Mouse (Mus musculus) embryonic fibroblast, embryonic 13.5 days (primary cell): ENCODE measurements around the gene Bcl2l12. TPM values are rescaled to one million over a fixed set of nuclear protein-coding genes. Genes with fewer than 3 reads are reported as not detected.

ENCODE experiments used
- H3K27ac ChIP-seq: 2 replicates; pipeline ENCODE4 v1.5.1; 2012; ENCODE audit warnings: low read length, control low read depth, inconsistent platforms; ENCODE audit not compliant: insufficient read depth
- H3K4me1 ChIP-seq: 2 replicates; pipeline ENCODE4 v1.6.1; 2011; ENCODE audit warnings: low read length; ENCODE audit not compliant: control insufficient read depth, insufficient read depth
- H3K4me3 ChIP-seq: 2 replicates; pipeline ENCODE4 v1.5.1; 2011; ENCODE audit warnings: mild to moderate bottlenecking, control low read depth, low read length; ENCODE audit not compliant: insufficient read depth
- CTCF ChIP-seq: IDR thresholded peaks from 2 replicates; pipeline ENCODE4 v1.5.1; 2011; ENCODE audit warnings: mild to moderate bottlenecking, control low read depth, low read length, moderate library complexity, borderline replicate concordance; ENCODE audit not compliant: insufficient read depth
- POLR2A ChIP-seq: IDR thresholded peaks from 2 replicates; pipeline ENCODE4 v1.6.1; 2011; ENCODE audit warnings: low read depth, mild to moderate bottlenecking, control low read depth, low read length, moderate library complexity
- polyA plus RNA-seq: library from polyadenylated mRNA; stranded (reverse); fragments of >200 nt; gene quantifications from 2 replicates; pipeline ENCODE4 v1.2.4, GENCODE M21; 2011; ENCODE audit warnings: low read depth; ENCODE audit not compliant: missing spikeins, insufficient read length

The Bcl2l12 gene
- polyA plus RNA-seq = 31.8 and 37.1 TPM in 2 replicates

DNA sequence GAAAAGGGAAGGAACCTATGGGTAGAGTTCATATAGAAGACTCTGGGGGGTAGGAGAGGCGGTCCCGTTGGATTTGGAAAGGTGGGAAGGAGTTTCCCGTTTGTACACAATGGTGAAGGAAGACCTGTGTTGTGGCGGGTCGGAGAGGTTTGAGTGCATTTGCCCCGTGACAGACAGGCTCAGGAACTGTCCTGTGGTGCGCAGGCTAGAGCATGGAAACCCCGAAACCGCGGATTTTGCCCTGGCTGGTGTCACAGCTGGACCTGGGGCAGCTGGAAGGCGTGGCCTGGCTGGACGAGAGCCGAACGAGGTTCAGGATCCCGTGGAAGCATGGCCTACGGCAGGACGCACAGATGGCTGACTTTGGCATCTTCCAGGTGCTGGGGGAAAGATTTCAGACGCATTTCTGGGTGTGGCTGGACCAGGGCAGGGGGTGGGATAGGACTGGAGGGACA, at the start of gene Bcl2l12:
Gene Bcl2l12 (minus strand): TSS at position 212 of the 455 bp plus-strand sequence.
- peaks cover 3% of the 10 kb centered on the region; the same call in 1 of the 2 replicates for H3K4me1 ChIP-seq
- peak within 1 kb of the TSS; percentile 81 for H3K27ac ChIP-seq
- peak within 1 kb of the TSS; percentile 81 for H3K4me3 ChIP-seq
- TF ChIP-seq POLR2A (peak; percentile 53), CTCF (no peak)

DNA sequence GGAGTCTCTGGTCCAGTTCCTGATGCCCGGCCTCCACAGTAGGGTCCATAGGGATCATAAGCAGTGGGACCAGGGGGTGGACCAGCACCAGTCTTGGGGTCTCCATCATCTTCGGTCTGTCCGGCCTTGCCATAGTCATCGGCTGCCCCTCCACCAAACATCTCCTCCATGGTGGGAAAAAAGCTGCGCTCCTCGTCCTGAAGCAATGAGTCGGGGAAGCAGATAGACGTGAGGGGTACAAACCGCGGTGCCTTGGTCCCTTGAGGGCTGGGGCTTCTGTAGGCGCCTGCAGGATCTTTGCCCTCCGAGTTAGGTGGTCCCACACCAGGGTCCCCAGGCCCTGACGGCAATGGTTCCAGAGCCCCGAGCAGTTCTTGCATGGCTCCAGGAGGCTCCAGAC, 49.0 kb upstream of the Bcl2l12 start:
- no peak overlapping the region for H3K27ac ChIP-seq
- no peak overlapping the region for H3K4me3 ChIP-seq
- TF ChIP-seq POLR2A (no peak), CTCF (no peak)
- no peaks in the 10 kb centered on the region for H3K4me1 ChIP-seq

DNA sequence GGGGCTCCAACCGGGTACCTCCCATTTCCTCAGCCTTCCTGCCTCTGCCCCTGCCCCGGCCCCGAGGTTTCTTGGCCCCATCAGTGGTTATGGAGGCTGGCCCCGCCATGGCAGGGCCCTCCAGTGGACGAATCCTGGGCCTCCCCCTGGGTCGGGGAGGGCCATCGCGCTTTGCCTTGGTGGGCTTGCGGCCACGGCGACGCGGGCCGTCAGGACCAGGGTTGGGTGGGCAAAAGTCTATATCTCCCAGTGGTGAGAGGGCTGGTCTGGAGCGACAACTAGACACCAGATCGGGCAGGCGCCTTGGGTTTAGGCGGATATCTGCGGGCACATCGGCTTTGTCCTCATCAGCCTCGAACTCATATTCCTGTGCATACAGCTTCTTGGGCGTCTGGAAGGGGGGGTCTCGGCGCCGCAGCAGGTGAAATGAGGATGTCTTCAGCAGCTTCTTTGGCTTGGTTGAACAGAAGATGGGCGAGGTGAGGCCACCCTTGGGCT, 48.4 kb upstream of the Bcl2l12 start:
- no peak for TF ChIP-seq POLR2A
- no peak for TF ChIP-seq CTCF
- Histone ChIP-seq H3K27ac (no peak overlapping the region), H3K4me1 (no peaks in the 10 kb centered on the region), H3K4me3 (no peak overlapping the region)

DNA sequence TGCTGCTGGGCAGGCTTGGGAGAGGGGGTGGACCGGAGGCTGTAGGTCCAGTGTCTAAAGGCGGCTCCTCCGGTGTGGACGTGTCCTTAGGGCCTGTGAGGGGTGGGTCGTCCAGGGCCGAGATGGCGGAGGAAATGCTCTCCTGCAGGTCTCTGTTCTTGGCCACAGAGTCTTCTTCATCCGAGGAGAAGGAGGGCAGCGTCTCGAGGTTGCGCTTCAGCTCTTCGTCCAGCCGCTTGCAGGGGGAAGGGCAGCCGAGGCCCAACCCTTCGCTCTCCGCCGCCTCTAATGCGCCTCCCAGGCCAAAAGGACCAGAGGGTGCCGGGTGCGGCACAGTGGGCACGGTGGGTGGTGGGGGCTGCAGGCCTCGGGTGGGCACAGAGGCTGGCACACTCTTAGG, 47.2 kb upstream of the Bcl2l12 start:
- no peak overlapping the region for H3K27ac ChIP-seq
- no peak for TF ChIP-seq CTCF
- no peak for TF ChIP-seq POLR2A
- no peak overlapping the region for H3K4me3 ChIP-seq
- H3K4me1 ChIP-seq = no peaks in the 10 kb centered on the region

DNA sequence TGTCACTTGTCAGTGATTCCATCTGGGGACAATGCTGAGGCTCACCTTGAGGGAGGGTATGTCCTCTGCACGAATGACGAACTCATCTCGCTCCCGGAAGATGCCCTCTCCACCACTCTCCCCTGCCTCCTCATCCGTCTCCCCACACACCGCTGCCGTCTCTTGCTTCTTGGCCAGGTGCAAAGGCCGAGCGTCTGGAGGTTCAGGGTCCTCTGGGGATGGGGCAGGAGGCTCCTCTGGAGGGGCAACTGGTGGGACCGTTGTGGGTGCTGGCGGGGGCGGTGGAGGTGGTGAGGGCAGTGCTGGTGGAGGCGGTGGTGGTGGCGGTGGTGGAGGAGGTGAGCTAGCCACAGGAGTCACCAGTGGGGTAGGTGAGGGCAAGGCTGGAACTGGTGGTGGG, 44.8 kb upstream of the Bcl2l12 start:
- Histone ChIP-seq H3K4me1 (no peaks in the 10 kb centered on the region), H3K27ac (no peak overlapping the region), H3K4me3 (no peak overlapping the region)
- TF ChIP-seq CTCF (no peak), POLR2A (no peak)

DNA sequence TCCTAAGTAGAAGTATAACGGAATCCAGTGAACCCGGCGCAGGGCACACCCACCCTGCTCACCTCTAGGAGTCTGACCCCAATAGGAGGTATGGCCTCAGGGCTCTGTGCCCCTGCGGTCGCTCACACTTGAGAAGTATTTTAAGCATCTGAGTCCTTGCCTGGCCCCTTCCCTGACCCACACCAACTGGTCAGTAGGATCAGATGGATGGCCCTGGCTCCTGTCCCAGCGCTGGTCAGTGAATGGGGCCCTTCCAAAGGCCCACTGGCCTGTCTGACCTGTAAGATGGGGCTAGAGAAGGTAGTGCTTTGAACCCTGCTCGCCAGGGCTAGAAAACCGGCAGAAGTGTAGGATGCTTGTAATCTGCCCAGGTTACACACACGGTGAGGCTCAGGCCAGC, 42.3 kb upstream of the Bcl2l12 start:
- TF ChIP-seq POLR2A (no peak), CTCF (no peak)

DNA sequence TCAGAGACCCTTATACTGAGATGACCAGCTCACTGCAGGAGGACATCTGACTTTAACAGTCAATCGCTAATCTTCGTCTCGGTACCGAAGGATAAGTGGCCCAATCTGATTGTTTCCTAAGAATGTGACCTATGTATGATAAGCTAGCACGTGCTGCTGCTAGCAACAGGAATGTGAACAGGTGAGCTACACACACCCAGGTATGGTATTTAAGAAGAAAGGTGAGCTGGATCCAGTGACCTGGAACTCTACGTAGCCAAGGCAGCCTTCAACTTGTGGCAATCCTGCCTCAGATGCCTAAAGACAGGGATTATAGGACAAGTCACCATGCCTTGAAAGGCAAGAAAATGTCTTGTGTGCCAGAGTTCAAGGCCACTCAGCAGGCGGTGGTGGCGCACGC, 39.9 kb upstream of the Bcl2l12 start:
- peaks cover 9% of the 10 kb centered on the region for H3K4me1 ChIP-seq
- H3K4me3 ChIP-seq = no peak overlapping the region
- H3K27ac ChIP-seq = no peak overlapping the region
- TF ChIP-seq CTCF = no peak
- TF ChIP-seq POLR2A = no peak

More for the DNA sequence above, 42.3 kb upstream of the Bcl2l12 start:
- no peak overlapping the region for H3K4me3 ChIP-seq
- H3K27ac ChIP-seq = no peak overlapping the region
- H3K4me1 ChIP-seq = peaks cover 4% of the 10 kb centered on the region

DNA sequence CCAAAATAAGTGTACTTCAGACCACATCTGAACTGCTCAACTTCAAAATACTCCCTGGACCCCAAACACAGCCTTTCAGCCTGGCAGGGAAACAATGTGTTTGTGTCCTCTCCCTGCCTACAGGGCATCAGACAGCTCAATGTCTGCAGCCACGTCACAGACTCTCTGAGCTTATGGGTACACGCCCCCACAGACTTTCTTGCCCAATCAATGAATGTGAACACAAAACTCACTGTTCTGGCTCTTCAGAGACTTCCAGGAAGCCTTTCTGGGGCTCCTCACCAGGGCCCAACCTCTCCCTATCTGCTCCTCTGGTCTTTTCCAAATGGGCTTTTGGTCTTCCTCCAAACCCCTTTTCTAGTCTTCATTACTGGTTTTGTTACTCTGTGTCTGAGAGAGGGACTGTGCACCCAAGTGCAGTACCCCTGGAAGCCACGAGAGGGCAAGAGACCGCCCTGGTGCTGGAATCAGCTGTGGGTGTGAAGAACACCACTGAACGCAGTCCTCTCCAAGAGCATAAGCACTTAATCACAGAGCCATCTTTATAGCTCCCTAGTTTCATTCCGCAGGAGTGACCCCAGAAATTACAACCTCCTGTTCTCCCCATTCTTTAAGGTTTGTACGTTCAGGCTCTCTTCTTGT, 39.3 kb upstream of the Bcl2l12 start:
- TF ChIP-seq POLR2A (no peak), CTCF (peak; percentile 39; the same call in 1 of the 2 replicates)
- H3K4me3 ChIP-seq = no peak overlapping the region
- H3K4me1 ChIP-seq = peaks cover 9% of the 10 kb centered on the region
- H3K27ac ChIP-seq = no peak overlapping the region

DNA sequence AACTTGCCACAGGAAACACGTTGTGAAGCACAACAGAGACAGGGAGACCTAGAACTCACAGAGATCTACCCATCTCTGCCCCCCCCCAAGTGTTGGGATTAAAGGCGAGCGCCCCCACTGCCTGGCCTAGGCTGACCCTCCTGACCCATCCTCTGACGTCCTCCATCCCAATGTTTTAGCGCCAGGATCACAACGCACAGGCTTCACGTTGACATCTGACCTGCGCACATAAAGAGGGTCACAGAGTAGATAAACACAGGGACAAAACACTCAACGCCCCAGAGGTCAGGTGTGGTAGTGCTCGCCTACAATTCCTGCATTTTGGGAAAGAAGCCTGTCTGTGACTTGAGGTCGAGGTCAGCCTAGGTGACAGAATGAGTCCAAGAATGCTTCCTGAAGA, 38.2 kb upstream of the Bcl2l12 start:
- no peak overlapping the region for H3K27ac ChIP-seq
- H3K4me3 ChIP-seq = no peak overlapping the region
- TF ChIP-seq POLR2A (no peak), CTCF (no peak)
- peaks cover 9% of the 10 kb centered on the region for H3K4me1 ChIP-seq

DNA sequence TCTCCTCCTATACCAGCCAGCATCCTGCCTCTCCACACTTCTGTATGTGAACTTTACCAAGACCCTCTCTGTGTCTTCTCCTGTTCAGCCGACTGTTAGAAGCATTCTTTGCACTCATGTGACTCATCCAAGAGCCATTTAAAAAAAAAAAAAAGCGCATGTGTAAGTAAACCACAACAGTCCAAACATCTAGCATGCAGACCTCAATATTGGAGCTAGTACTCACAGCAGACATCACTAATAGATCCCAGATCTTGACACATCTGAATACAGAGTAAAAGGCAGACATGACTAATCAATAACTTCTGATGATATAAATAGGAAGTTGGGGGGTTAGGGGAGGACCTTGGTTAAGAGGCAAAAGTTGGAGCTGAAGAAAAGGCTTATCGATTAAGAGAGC, 37.1 kb upstream of the Bcl2l12 start:
- Histone ChIP-seq H3K4me1 (peaks cover 9% of the 10 kb centered on the region), H3K27ac (peak overlapping the region; percentile 14; the same call in 1 of the 2 replicates), H3K4me3 (no peak overlapping the region)
- TF ChIP-seq CTCF (no peak), POLR2A (no peak)
